Mouse (Mus musculus) hematopoietic stem cell, adult 5-6 weeks (primary cell): Measurements from ENCODE around the gene Sec14l3. TPM values are rescaled to one million over a fixed set of nuclear protein-coding genes. Genes with fewer than 3 reads are reported as not detected.
A peak's percentile ranks its signal among the peaks of the same experiment; 100 is the strongest.
"Not testable (repeated sequence)": the region's sequence is repeated elsewhere in the genome, so short reads cannot be mapped to it uniquely, and the experiment has no call there.

Experiments
- ATAC-seq, 2 experiments: fragments of 125-278 bp in 1 of 2; replicated peaks in 1 of 2; 2 replicates each; pipeline ENCODE4 v1.8.0; 2016 to 2017; ENCODE audit warnings: inconsistent platforms in 2 of 2, mild to moderate bottlenecking in 2 of 2, moderate number of reproducible peaks in 2 of 2, low read depth in 1 of 2, moderate TSS enrichment in 1 of 2; ENCODE audit not compliant: low FRiP score in 2 of 2, poor library complexity in 2 of 2, severe bottlenecking in 2 of 2, insufficient read depth in 1 of 2, low TSS enrichment in 1 of 2
- total RNA-seq: library from RNA; stranded (forward); fragments of 172-1452, 232-1000 nt; gene quantifications from 2 replicates; pipeline ENCODE4 v1.2.3, GENCODE M21; 2017

The Sec14l3 gene
- total RNA-seq, 1 experiment from 2014 or later: not detected

GRCm38 (mm10) chr11:4095171-4096053, 30.8 kb downstream of the Sec14l3 start, which contains the start of gene Mtfp1:
Gene Mtfp1 (minus strand): TSS chr11:4095445.
- ATAC-seq: peak in 1 of 2 experiments; percentile 14; a peak in 1 of 4 replicates

- peak; percentile 82 to 96 for ATAC-seq
Observed at GRCm38 (mm10) chr11:4096054-4096984, 31.7 kb downstream of the Sec14l3 start.

GRCm38 (mm10) chr11:4097091-4097621, 32.5 kb downstream of the Sec14l3 start:
- ATAC-seq: no peak

GRCm38 (mm10) chr11:4098120-4098519, 33.5 kb downstream of the Sec14l3 start:
- no peak for ATAC-seq

GRCm38 (mm10) chr11:4098816-4099215, 34.2 kb downstream of the Sec14l3 start:
- no peak for ATAC-seq

DNA sequence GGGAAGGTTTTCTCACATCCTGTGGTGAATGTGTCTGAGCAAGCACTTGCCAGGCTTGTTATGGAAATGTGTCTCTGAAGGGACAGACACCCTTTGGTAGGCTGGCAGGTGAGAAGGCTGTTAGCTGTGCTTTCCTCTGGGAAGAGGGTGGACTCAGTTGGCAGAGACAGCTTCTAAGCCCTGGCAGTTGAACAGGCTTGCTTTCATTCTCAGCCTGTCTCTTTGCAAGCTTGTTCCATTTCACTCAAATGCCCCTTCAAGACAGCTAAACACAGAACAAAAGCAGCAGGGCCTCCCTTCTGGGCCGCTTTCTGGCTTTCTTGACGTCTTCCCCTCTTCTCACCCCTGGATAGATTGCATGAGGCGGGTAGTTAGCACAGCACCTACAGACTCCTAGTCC, 34.8 kb downstream of the Sec14l3 start:
- ATAC-seq: no peak

DNA sequence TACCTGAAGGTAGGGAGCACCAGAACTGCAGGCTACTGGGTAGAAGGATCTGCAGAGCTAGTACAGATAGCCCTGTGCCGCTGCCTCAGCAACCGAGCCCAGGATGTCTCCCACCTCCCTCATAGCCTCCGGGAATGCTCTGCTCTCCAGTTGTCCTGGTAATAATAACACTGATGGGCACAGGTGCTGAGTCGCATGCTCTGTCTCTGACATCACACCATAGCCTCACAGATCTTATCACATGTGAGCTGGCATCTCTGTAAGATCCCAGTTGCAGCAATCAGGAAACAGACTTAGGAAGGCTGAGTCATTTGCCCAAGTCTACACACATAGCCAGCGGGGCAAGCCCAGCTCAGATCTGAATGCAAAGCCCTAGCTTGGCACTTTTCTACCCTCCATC, 37.2 kb downstream of the Sec14l3 start:
- 0 out of 4 replicates have a peak, but pooled peaks of 1 of the 2 experiments have one; percentile 7 for ATAC-seq

- ATAC-seq: no peak
Observed at GRCm38 (mm10) chr11:4103522-4103921, 38.9 kb downstream of the Sec14l3 start.

DNA sequence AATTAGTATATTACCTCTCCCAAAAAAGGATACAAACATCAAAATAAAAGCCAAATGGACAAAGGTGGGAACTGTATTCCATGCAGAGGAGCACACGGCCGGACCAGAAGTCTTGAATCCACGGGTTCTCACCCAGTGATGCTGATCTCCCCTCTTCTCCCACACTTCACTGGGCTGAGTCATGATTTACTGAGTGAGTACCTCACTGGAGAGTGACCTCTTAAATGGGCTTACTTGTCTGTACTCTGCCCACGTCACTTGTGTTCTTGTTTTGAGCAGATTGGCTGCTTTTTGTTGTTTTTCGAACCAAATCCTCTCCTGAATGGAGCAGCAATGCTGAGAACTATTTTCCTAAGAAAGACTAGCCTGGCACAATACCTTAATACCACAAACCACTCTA, 40.3 kb downstream of the Sec14l3 start:
- ATAC-seq: no peak

DNA sequence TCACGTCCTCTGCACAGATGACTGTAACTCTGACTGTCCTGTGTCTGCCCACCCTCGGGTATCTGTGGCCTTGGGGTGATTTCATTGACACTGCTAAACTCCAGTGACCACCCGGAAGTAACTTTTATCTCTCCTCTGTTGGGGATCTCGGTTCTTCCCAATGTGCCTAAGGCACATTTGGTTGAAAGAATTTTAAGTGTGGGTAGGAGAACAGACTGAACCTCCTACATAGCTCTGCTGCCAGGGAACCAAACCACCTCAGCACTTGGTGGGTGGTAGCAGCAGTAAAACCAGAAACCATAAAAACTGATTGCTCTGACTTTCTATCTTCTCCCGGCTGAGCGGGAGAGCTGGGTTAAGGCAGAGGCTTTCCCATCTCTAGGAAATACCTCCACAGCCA, 40.8 kb downstream of the Sec14l3 start:
- ATAC-seq: no peak

DNA sequence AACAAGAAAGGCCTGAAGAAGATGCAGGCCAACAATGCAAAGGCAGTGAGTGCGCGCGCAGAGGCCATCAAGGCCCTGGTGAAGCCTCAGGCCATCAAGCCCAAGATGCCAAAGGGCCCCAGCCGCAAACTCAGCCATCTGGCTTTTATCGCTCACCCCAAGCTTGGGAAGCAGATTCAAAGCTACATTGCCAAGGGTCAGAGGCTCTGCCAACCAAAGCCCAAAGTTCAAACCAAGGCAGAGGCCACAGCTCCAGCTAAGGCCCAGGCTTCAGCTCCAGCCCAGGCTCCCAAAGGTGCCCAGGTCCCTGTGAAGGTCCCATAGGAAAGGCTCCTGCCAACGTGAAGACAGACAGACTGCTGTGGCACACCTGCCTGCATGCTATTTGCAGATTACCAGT, 43.3 kb downstream of the Sec14l3 start:
- not testable (repeated sequence) for ATAC-seq

GRCm38 (mm10) chr11:4108691-4109090, 44.0 kb downstream of the Sec14l3 start:
- ATAC-seq: no peak

DNA sequence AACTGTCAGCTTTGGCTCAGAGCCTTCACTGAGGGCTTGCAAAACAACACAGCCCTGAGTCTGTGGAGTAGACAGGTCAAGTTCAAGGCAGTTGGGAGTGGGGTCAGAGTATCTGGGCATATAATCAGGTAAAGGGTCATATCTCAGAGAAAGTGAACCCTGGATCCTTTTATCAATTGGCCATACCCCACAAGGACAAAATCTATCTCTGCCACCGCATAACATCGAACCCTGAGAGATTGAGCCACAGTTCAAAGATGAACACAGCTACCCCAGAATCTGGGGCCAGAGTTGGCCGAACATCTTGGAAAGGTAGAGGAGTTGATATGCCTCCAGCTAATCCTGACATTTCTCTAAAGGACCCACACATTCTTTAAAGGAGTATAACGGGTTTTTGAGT, 47.4 kb downstream of the Sec14l3 start:
- no peak for ATAC-seq

DNA sequence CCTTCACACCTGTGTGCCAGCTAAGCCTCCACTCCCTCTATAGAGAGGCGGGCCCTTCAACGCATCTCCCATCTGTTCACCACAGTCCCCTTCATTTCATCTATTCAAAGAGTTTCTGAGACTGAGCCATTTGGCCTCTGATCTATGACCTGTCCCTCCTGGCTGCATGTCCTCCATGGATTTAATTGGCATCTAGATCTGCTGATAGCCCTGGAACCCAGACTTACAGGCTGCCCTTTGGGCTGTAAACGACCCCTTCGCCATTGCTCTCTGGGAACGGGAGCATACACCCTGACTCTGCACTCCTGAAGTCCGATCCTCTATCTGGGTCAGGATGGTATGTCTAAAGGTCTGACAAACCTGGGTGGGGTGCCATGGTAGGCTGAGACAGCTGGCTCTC, 48.2 kb downstream of the Sec14l3 start:
- ATAC-seq: no peak

- ATAC-seq: no peak
Observed at GRCm38 (mm10) chr11:4113496-4113895, 48.9 kb downstream of the Sec14l3 start.

DNA sequence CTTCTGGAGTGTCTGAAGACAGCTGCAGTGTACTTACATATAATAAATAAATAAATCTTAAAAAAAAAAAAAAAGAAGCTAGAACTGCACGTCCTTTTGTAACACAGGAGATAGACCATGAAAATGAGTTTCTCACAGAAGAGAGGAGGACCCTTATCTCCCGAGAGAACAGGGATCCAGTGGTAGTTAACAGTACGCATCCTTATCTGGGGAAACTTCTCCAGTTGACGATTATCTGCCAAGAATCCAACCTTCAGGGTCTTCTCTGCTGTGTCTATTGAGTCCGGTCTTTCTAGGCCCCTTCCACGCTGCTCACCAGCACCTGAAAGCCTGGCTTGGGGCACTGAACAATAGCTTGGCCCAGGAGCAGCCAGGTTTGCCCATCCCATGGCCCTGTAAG, 49.3 kb downstream of the Sec14l3 start:
- ATAC-seq: no peak

- ATAC-seq: not testable (repeated sequence)
Observed at GRCm38 (mm10) chr11:4114541-4114940, 49.9 kb downstream of the Sec14l3 start.

DNA sequence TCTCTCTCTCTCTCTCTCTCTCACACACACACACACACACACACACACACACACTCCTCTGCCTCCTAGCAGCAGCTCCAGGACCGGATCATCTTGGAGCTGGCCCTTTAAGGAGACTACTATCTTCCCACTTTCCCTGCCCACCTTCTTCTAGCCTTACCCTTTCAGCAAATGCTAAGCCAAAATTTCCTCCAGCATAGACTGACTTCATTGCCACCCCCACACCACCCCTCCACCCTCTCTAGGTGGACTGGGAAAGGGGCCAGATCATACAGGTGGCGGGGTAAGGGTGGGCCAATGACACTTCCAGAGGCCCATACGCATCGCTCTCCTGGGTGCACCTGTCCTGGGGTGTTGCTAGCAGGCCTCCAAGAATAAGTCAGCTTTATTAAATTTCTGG, 50.8 kb downstream of the Sec14l3 start:
- no peak for ATAC-seq
